Mouse (Mus musculus) testis, adult 2 months (tissue): ENCODE results near the gene Arid1b. TPM values are rescaled to one million over a fixed set of nuclear protein-coding genes. Genes with fewer than 3 reads are reported as not detected.

ENCODE experiments used
- H3K27ac ChIP-seq: fragments of 200-500 bp; 2 replicates; pipeline ENCODE4 v1.5.1; 2012; ENCODE audit warnings: low read depth, low read length; ENCODE audit not compliant: control insufficient read depth, insufficient read depth
- H3K27me3 ChIP-seq: fragments of 200-500 bp; 2 replicates; pipeline ENCODE4 v1.6.1; 2012; ENCODE audit warnings: mild to moderate bottlenecking, low read length, moderate library complexity; ENCODE audit not compliant: control insufficient read depth, insufficient read depth
- H3K36me3 ChIP-seq: fragments of 200-500 bp; 2 replicates; pipeline ENCODE4 v1.6.1; 2012; ENCODE audit warnings: mild to moderate bottlenecking, low read length; ENCODE audit not compliant: control insufficient read depth, insufficient read depth
- H3K4me1 ChIP-seq: fragments of 200-500 bp; 2 replicates; pipeline ENCODE4 v1.6.1; 2012; ENCODE audit warnings: low read length; ENCODE audit not compliant: control insufficient read depth, insufficient read depth
- H3K4me3 ChIP-seq: fragments of 200-500 bp; 2 replicates; pipeline ENCODE4 v1.5.1; 2012; ENCODE audit warnings: low read depth, mild to moderate bottlenecking, low read length, moderate library complexity, mixed read lengths; ENCODE audit not compliant: control insufficient read depth
- CTCF ChIP-seq: fragments of 200-500 bp; IDR thresholded peaks from 2 replicates; pipeline ENCODE4 v1.5.1; 2012; ENCODE audit warnings: low read depth, mild to moderate bottlenecking, inconsistent platforms, low read length, moderate library complexity; ENCODE audit not compliant: control insufficient read depth, insufficient read depth, insufficient replicate concordance
- POLR2A ChIP-seq: fragments of 200-500 bp; IDR thresholded peaks from 2 replicates; pipeline ENCODE4 v1.6.1; 2012; ENCODE audit warnings: low read depth, mild to moderate bottlenecking, inconsistent platforms, low read length, moderate library complexity; ENCODE audit not compliant: control insufficient read depth
- polyA plus RNA-seq: library from polyadenylated mRNA; depleted of rRNA; stranded (reverse); fragments of >200 nt; gene quantifications from 2 replicates; pipeline ENCODE4 v1.2.3, GENCODE M21; 2012

Gene Arid1b
- polyA plus RNA-seq, 1 experiment = 5.2 TPM

DNA sequence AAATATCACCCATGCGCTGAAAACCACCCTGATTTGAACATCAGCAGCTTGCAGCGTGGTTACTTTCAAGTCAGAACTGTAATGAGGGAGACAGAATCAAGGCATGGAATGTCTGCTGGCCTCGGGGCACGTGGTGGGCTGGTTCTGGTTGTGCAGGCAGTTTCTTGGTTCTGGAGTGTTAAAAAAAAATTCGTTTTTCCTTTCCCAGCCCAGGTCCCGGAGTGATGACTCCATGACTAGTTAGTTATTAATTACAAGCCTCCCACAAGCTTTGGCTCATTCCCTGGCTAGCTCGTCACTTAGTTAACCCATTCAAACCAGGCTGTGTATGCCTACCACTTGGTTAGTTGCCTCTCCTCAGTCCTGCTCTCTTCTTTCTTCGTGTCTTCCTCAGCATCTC lies 56.1 kb downstream of the Arid1b start:
- TF ChIP-seq POLR2A = no peak
- no peak for TF ChIP-seq CTCF
- Histone ChIP-seq H3K27ac (no peak overlapping the region), H3K4me1 (peaks cover 3% of the 10 kb centered on the region; the same call in 1 of the 2 replicates)

DNA sequence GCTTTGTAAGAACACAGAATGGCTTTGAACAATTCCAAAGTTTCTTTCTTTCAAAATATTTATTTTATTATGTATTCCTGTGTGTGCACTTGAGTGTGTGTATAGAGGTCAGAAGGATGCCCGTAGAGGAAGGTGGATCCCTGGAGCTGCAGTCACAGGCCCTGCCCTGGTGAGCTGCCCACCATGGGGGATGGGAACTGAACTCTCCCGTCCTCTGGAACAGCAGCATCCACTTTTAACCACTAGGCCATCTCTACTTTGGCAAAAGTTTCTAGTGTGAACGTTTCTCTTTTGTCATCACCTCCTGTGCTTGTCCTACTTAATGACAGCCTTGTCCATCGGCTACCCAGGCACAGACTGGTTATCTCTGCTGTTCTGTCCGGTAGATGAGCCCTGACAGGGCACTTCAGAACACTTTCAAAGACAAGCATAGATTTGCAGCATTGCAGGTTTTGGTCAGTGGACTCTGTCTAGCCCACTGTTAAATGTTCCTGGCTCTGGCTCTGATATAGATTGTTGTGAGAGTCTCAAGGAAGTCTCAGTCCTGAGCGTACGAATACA lies 56.9 kb downstream of the Arid1b start:
- peaks cover 3% of the 10 kb centered on the region; the same call in 1 of the 2 replicates for H3K4me1 ChIP-seq
- H3K27ac ChIP-seq = no peak overlapping the region
- H3K27me3 ChIP-seq = no peaks in the 10 kb centered on the region
- no peaks in the 10 kb centered on the region for H3K36me3 ChIP-seq
- no peak overlapping the region for H3K4me3 ChIP-seq
- no peak for TF ChIP-seq CTCF
- TF ChIP-seq POLR2A = no peak

More for the DNA sequence above, 56.1 kb downstream of the Arid1b start:
- Histone ChIP-seq H3K27me3 (no peaks in the 10 kb centered on the region), H3K36me3 (no peaks in the 10 kb centered on the region), H3K4me3 (no peak overlapping the region)

DNA sequence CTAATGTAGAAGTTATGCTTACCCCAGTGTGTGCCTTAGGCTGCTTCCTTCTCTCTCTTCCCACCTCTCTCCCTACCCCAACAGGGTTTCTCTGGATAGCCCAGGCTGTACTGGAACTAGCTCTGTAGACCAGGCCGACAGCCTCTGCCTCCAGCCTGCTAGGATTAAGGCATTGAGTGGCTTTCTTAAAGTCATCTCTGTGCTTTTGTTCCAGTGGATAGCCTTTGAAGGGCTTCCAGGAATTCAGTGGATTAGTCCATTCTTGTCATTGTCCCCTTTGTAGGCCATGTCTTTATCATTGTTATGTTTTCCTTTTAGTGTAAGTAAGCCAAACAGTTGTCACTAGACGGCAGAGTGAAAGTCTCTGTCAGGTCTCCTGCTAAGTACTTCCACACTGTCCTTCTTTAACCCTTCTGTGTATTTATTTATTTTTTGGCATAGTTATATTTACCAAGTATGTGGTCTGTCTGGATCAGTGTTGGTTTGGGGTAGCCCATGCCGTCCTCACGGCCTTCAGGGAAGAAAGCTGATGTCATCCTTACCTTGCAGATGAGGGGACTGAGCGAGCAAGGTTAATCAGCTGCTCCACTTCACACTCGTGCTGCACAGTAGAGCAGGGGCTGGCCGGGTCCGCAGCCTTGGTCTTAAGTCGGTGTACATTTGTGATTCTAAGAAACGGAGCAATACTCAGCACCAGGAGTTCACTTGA lies 58.1 kb downstream of the Arid1b start:
- no peak for TF ChIP-seq POLR2A
- no peak for TF ChIP-seq CTCF
- H3K27ac ChIP-seq = no peak overlapping the region
- H3K4me3 ChIP-seq = no peak overlapping the region
- H3K4me1 ChIP-seq = peaks cover 4% of the 10 kb centered on the region
- H3K36me3 ChIP-seq = no peaks in the 10 kb centered on the region
- no peaks in the 10 kb centered on the region for H3K27me3 ChIP-seq

DNA sequence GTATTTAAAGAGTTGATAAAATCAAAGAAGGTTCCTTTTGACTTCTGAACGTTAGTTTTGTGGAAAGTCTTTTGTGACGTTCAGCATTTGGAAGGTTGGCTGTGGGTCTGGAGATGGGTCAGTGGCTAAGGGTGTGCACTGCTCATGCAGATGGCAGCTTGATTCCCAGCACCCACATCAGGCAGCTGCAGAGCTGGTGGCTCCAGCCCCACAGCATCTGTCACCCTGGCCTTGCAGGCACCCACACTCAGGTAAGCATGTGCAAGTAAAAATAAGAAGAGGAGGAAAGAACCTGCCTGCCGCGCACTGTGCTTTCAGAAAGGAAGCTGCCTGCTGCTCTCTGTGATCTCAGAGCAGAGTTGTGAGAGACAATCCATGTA lies 58.7 kb downstream of the Arid1b start:
- Histone ChIP-seq H3K4me1 (peaks cover 6% of the 10 kb centered on the region), H3K4me3 (no peak overlapping the region), H3K36me3 (no peaks in the 10 kb centered on the region), H3K27ac (no peak overlapping the region), H3K27me3 (no peaks in the 10 kb centered on the region)
- no peak for TF ChIP-seq CTCF
- no peak for TF ChIP-seq POLR2A

DNA sequence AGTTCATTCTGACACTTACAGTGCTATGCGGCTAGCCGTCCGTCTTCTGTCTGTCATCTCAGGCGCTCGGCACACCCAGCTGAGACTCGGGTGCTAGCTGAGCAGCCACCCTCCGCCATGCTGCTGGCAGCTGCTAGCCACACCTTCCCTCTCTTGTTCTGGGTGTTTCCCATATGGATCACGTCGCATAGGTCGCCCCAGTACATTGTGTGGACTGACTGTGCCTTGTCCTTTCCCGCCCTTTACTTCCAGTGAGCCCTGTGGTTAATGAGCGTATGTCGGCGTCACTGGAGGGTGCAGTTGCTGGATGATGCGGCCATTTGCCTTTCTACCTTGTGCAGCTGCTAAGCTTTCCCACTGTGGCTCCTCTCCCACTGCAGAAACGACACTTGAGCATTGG lies 59.1 kb downstream of the Arid1b start:
- H3K4me1 ChIP-seq = peaks cover 6% of the 10 kb centered on the region
- TF ChIP-seq CTCF = no peak
- no peak for TF ChIP-seq POLR2A
- H3K27me3 ChIP-seq = no peaks in the 10 kb centered on the region
- no peak overlapping the region for H3K4me3 ChIP-seq
- no peak overlapping the region for H3K27ac ChIP-seq
- H3K36me3 ChIP-seq = no peaks in the 10 kb centered on the region

DNA sequence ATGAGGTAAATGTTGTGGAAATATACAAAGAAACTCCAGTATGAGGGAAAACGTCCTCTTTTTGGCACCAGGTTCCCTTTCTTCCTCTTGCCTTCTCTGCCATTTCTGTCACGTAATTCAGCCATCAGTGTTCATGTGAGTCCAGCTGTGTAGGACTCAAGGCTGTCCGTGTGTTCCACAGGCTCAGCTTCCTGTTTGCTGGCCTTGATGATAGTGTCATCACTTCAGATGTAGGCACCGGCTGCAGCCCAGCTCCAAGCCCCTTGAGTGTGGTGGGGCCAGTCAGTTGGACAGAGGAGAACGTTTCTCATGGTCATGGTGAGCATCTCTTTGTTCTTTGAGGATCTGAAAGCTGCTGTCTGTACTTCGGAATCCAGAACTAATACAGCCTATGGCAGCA lies 61.3 kb downstream of the Arid1b start:
- no peak for TF ChIP-seq CTCF
- no peak for TF ChIP-seq POLR2A
- Histone ChIP-seq H3K4me1 (peaks cover 8% of the 10 kb centered on the region), H3K27me3 (no peaks in the 10 kb centered on the region), H3K27ac (no peak overlapping the region), H3K4me3 (no peak overlapping the region), H3K36me3 (no peaks in the 10 kb centered on the region)

DNA sequence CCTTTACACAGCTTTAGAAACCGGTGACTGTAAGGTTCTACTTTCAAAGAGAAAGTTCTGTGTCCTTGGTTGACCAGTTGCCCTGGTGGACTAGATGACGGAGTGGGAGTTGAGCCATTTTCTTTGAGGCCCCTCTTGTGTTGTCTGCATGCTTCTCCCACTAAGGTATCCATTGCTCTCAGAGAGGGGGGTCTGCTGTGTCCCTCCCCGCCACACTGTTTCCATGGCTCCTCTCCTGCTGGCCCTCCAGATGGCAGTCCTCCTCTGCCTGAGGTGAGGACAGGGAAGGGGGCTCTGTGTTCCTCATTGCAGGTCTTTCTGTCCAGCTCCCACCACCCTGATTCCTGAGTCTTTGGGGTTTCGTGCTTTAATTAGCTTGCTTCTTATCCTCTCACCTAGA lies 62.5 kb downstream of the Arid1b start:
- TF ChIP-seq CTCF = no peak
- TF ChIP-seq POLR2A = no peak
- no peak overlapping the region for H3K27ac ChIP-seq
- no peaks in the 10 kb centered on the region for H3K27me3 ChIP-seq
- no peak overlapping the region for H3K4me3 ChIP-seq
- H3K4me1 ChIP-seq = peaks cover 5% of the 10 kb centered on the region
- H3K36me3 ChIP-seq = no peaks in the 10 kb centered on the region
